Mouse (Mus musculus): ENCODE measurements around the gene Prkn.

DNA sequence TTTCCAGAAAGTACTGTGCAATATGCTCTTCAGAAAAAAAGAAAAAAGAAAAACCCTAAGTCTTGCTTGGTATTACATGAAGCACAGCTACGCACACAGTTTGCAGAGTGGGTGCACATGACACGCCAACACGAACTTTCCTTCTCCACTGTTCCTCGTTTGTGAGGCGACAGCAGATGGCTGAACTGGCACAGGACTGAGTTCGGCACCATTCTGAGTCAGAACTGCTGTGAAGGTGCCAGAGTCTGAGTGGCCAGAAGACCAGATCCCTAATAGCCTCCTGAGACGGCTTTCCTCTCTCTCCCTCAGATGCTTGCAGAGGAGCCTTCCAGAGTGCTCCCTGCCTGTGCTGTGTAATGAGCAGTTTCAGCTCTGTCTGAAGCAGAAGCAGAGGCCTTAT, 317.4 kb downstream of the Prkn start:
- TF ChIP-seq GATA1 (IDR thresholded peaks at IDR 0.05; ENCODE audit: borderline replicate concordance, low read length) (no peak), CTCF (IDR thresholded peaks at IDR 0.05; ENCODE audit: low read depth, low read length) (no peak), TAL1 (conservative IDR thresholded peaks at IDR 0.05; ENCODE audit: low read depth, low read length) (no peak), POLR2AphosphoS5 (IDR thresholded peaks at IDR 0.05; ENCODE audit: insufficient replicate concordance, low read depth, low read length) (no peak)

Measured in G1E (cell line).